Mouse (Mus musculus): ENCODE results near the gene Usp30.
A peak's percentile ranks its signal among the peaks of the same experiment; 100 is the strongest.

Usp30 gene

GRCm38 (mm10) chr5:114065161-114065560 is at the start of gene Usp30:
TSS of gene Usp30 (plus strand) at chr5:114065461.
- no peak for DNase-seq (ENCODE audit: low spot score)

DNA sequence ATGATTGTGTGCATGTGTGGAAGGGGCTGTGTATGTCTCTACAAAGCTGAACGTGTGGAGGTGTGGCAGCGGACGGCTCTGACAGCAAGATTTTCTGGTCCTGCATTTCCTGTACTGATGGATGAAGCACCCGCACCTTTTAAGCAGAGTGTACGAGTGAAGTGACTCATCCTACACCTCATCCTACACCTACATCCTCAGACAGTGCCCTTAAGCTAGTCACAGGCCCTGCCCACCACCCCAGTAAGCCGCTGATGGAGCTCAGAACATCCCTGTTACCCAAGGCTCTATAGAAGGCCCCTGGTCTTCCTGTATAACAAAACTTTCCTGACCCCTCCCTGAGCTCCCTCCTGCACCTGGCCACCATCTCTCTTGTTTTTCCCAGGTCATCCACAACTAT is 40.9 kb upstream of the Usp30 start:
- no peak for DNase-seq (ENCODE audit: low spot score)

DNA sequence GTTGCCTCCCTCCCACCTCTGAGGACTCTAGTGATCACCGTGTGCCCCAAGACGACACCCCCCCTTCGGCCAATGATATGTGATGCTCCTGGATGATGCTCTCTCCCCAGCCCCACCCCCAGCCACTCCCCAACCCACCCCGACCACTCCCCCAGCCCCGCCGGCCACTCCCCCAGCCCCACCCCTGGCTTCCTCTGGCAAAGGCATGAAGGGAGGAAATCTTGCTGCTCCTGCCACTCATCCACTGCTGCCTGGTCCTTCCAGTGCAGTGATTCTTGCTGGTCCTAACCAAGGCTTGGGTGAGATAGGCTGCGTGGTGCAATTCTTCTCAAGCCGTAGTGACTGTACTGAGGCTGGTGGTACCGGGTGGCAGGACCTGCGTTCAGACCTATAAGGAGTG is 40.4 kb upstream of the Usp30 start:
- no peak for DNase-seq (ENCODE audit: low spot score)

GRCm38 (mm10) chr5:114027217-114027944 is 37.9 kb upstream of the Usp30 start:
- DNase-seq (ENCODE audit: low spot score): no peak

- DNase-seq (ENCODE audit: low spot score): no peak
Observed at GRCm38 (mm10) chr5:114028111-114028510, 37.1 kb upstream of the Usp30 start.

DNA sequence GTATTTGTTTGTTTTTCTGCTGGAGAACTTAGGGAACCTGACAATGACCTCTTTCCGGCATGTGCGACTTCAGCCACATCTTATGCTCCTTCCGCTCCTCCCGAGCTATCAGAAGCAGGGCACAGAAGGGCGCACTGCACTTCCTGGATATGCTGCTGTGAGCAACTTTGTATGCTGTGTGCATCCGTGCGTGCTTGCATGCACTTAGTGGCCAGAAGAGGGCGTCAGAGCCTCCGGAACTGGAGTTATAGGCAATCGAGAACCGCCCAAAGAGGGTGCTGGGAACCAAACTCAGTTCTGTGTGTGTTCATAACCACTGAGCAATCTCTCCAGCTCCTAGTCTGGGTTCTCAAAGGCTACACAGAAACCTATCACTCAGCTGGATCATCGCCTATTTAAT is 34.6 kb upstream of the Usp30 start:
- DNase-seq (ENCODE audit: low spot score): no peak

GRCm38 (mm10) chr5:114032161-114032763 is 33.0 kb upstream of the Usp30 start:
- no peak for DNase-seq (ENCODE audit: low spot score)

DNA sequence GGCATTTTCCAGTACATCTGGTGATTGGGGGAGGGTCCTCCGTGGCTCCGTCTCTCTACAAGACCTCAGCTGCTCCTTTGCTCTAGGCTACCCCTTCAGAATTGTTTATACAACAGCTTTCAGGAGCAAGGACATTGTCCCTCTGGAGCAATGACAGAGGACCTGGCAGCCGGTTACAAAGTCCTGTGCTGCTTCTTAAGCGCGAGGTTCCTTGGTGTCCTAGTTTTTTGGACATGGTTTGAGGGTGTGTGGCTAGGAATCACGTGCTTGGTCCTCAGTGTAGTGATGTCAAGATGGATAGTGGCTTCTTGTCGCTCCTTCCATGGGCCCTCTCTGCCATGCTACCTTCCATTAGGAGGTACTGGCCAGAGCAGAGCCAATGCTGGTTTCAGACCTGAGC is 30.9 kb upstream of the Usp30 start:
- DNase-seq (ENCODE audit: low spot score): no peak

- no peak for DNase-seq (ENCODE audit: low spot score)
Observed at GRCm38 (mm10) chr5:114035111-114035510, 30.1 kb upstream of the Usp30 start.

- no peak for DNase-seq (ENCODE audit: low spot score)
Observed at GRCm38 (mm10) chr5:114040508-114040907, 24.8 kb upstream of the Usp30 start.

DNA sequence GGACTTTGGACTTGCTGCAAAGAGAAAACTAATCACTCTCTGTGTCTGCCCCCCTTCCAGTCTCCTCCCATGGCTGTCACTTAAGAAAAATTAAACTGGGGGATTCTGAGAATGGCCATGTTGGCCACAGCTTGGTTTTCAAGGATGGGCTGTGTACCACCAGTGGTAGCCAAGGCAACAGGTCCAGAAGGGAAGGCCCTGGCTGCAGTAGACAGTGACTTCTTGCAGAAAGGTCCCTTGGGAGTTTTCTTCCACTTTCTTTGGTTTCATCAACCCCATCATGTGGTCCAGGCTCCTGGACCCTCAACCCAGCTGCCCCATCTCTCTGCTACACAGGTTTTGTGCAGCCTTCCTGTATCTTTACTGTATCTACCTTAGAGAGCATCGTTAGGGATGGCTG is 24.4 kb upstream of the Usp30 start:
- DNase-seq (ENCODE audit: low spot score): no peak

DNA sequence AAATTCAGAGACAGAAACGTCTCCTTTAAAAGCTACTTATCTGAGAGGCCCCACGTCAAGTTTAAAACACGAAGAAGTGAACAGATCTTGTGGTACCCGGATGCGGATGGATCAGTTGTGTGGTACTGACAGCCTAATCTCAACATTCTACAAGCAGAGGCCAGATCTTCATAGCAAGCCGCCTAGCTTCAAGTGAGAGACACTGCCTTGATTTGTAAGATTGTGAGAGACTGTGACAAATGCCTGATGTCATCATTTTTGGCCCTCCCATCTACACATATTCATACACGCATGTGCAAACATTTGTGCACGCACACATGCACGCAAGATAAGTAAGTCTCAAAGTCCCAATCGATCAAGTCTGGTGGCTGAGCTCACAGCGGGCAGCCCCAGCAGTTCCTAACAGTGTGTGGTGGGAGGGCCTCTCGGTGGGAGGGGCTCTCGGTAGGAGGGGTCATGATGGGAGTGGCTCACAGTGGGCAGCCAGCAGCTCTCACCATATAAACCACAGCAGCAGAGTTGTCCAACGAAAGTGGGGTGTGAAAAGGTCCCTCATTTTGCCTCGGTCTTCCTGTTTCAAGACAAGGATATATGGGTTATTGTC is 23.8 kb upstream of the Usp30 start:
- DNase-seq (ENCODE audit: low spot score): no peak

GRCm38 (mm10) chr5:114043800-114044199 is 21.5 kb upstream of the Usp30 start:
- DNase-seq (ENCODE audit: low spot score): no peak

- DNase-seq (ENCODE audit: low spot score): no peak
Observed at GRCm38 (mm10) chr5:114045134-114045533, 20.1 kb upstream of the Usp30 start.

- DNase-seq (ENCODE audit: low spot score): no peak
Observed at GRCm38 (mm10) chr5:114046151-114046550, 19.1 kb upstream of the Usp30 start.

GRCm38 (mm10) chr5:114046604-114047003 is 18.7 kb upstream of the Usp30 start:
- DNase-seq (ENCODE audit: low spot score): no peak

DNA sequence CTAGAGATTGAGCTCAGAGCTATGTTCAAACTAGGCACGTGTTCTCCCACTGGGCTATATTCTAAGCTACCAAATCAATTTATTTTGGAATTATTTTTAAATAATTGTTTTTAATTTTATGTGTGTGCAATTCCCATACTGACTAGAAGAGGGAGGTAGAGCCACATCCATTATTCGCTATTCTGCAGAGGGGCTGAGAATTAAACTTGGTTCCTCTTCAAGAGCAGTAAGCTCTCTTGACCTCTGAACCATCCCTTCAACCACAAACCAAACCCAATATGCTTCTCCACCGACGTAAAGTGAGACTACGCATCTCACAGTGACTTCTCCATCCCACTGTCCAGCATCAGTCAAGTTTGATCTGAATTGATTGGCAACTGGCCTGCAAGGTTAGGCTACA is 18.1 kb upstream of the Usp30 start:
- DNase-seq (ENCODE audit: low spot score): no peak

DNA sequence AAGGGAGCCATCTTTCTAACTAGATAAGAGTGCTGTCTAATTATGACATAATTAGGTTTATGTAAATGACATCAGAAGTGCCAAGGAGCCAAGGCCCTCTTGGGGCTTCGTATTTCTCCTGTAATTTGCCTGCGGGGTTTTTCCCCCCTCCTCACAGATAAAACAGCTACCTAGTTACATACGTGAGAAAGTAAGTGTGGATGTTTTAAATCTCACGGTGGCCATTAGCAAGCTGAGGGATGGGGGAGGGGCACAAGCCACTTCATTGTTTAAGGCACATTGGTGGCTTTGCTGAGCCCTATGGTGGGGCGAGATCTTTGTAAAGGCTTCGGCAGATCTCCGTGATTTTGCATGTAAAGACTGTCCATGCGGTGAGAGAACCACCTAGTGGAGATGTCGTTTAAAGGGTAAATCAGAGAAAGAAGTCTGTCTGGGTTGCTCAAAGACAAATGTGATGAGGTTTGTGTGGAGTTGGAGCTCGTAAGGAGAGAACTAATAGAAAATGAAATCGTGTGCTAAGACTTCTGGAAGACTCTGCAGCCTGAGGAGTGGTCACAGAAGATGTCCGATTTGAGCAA is 16.4 kb upstream of the Usp30 start:
- DNase-seq (ENCODE audit: low spot score): no peak

GRCm38 (mm10) chr5:114052246-114052761 is 13.0 kb upstream of the Usp30 start:
- DNase-seq (ENCODE audit: low spot score): peak; percentile 27

GRCm38 (mm10) chr5:114057129-114057731 is 8.0 kb upstream of the Usp30 start:
- DNase-seq (ENCODE audit: low spot score): no peak

- no peak for DNase-seq (ENCODE audit: low spot score)
Observed at GRCm38 (mm10) chr5:114061675-114062074, 3.6 kb upstream of the Usp30 start.

- no peak for DNase-seq (ENCODE audit: low spot score)
Observed at GRCm38 (mm10) chr5:114063958-114064357, 1.3 kb upstream of the Usp30 start.

- DNase-seq (ENCODE audit: low spot score): no peak
Observed at GRCm38 (mm10) chr5:114066601-114067000, 1.3 kb downstream of the Usp30 start.
